Mouse (Mus musculus) embryonic fibroblast, embryonic 13.5 days (primary cell): Measurements from ENCODE around the gene Ncapd3. TPM values are rescaled to one million over a fixed set of nuclear protein-coding genes. Genes with fewer than 3 reads are reported as not detected.

Experiments
- H3K27ac ChIP-seq: 2 replicates; pipeline ENCODE4 v1.5.1; 2012; ENCODE audit warnings: low read length, control low read depth, inconsistent platforms; ENCODE audit not compliant: insufficient read depth
- H3K4me1 ChIP-seq: 2 replicates; pipeline ENCODE4 v1.6.1; 2011; ENCODE audit warnings: low read length; ENCODE audit not compliant: control insufficient read depth, insufficient read depth
- H3K4me3 ChIP-seq: 2 replicates; pipeline ENCODE4 v1.5.1; 2011; ENCODE audit warnings: mild to moderate bottlenecking, control low read depth, low read length; ENCODE audit not compliant: insufficient read depth
- CTCF ChIP-seq: IDR thresholded peaks from 2 replicates; pipeline ENCODE4 v1.5.1; 2011; ENCODE audit warnings: mild to moderate bottlenecking, control low read depth, low read length, moderate library complexity, borderline replicate concordance; ENCODE audit not compliant: insufficient read depth
- POLR2A ChIP-seq: IDR thresholded peaks from 2 replicates; pipeline ENCODE4 v1.6.1; 2011; ENCODE audit warnings: low read depth, mild to moderate bottlenecking, control low read depth, low read length, moderate library complexity
- polyA plus RNA-seq: library from polyadenylated mRNA; stranded (reverse); fragments of >200 nt; gene quantifications from 2 replicates; pipeline ENCODE4 v1.2.4, GENCODE M21; 2011; ENCODE audit warnings: low read depth; ENCODE audit not compliant: missing spikeins, insufficient read length

Gene Ncapd3
- polyA plus RNA-seq, 1 experiment = 18.2 TPM

GRCm38 (mm10) chr9:27090801-27091775, 61.1 kb downstream of the Ncapd3 start:
- Histone ChIP-seq H3K4me3 (no peak overlapping the region), H3K4me1 (no peaks in the 10 kb centered on the region), H3K27ac (no peak overlapping the region)
- TF ChIP-seq CTCF (no peak), POLR2A (no peak)

DNA sequence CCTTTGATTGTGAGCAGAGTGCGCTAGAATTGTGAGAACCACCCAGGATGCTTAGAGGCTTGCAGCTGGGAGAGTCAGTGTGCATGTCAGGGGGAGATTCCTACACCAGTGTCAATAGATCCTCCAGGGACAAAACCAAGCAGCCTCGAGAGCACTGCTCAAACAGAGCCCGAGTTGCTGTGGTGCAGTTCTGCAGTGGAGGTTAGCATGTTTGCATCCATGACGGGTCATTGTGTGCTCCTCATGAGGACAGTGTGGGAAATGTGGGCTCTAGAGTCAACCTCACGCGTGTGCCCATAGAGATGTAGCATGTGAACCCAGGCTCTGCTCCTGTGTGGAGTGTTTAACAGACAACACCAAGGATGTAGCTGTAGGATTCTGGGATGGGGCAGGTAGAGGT, 62.9 kb downstream of the Ncapd3 start:
- Histone ChIP-seq H3K4me3 (no peak overlapping the region), H3K4me1 (no peaks in the 10 kb centered on the region), H3K27ac (no peak overlapping the region)
- TF ChIP-seq CTCF = no peak
- TF ChIP-seq POLR2A = no peak

DNA sequence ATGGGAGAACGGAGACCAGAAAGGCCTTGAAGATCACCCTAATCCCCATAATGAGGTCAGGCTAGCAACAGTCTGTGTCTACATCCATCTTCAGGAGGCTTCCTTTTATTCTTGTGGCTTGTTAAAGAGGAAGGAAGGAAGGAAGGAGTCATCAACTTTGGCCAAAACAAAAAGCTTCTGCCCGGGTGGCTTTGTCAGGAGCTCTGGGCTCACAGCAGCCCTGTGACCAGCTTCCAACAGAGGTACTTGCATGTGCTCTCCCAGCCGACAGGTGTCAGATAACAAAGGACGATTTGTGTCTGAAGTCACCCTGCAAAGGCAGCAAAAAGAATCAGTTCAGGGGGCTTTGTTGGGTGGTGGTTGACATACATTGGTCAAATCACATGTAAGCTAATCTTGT, 68.1 kb downstream of the Ncapd3 start:
- TF ChIP-seq CTCF = no peak
- no peak for TF ChIP-seq POLR2A
- Histone ChIP-seq H3K27ac (no peak overlapping the region), H3K4me1 (no peaks in the 10 kb centered on the region), H3K4me3 (no peak overlapping the region)

DNA sequence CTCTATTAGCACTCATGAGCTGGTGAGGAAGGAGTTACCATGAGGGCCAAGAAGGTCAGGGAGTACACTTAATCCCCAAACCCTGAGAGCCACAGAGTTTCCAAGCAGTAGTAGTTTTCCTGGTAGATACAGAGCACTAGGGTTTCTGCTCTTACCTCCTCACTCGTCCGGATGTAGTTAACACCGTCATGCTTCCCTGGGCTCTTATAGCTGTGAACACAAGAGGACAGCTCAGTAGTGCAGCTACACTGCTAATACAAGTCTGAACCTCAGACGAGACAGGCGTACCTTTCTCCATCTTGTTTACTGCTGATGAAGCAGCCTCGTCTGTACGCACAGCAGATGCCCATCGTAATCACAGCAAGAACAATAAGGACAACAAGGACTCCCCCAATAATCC, 68.6 kb downstream of the Ncapd3 start:
- TF ChIP-seq CTCF = no peak
- no peak for TF ChIP-seq POLR2A
- no peak overlapping the region for H3K4me3 ChIP-seq

GRCm38 (mm10) chr9:27099474-27099873, 69.5 kb downstream of the Ncapd3 start:
- no peaks in the 10 kb centered on the region for H3K4me1 ChIP-seq
- H3K27ac ChIP-seq = no peak overlapping the region
- TF ChIP-seq CTCF (no peak), POLR2A (no peak)
- H3K4me3 ChIP-seq = no peak overlapping the region

More for the DNA sequence above, 68.6 kb downstream of the Ncapd3 start:
- Histone ChIP-seq H3K4me1 (no peaks in the 10 kb centered on the region), H3K27ac (no peak overlapping the region)

GRCm38 (mm10) chr9:27101466-27101865, 71.5 kb downstream of the Ncapd3 start:
- TF ChIP-seq POLR2A (no peak), CTCF (no peak)
- no peak overlapping the region for H3K4me3 ChIP-seq
- no peaks in the 10 kb centered on the region for H3K4me1 ChIP-seq
- no peak overlapping the region for H3K27ac ChIP-seq

DNA sequence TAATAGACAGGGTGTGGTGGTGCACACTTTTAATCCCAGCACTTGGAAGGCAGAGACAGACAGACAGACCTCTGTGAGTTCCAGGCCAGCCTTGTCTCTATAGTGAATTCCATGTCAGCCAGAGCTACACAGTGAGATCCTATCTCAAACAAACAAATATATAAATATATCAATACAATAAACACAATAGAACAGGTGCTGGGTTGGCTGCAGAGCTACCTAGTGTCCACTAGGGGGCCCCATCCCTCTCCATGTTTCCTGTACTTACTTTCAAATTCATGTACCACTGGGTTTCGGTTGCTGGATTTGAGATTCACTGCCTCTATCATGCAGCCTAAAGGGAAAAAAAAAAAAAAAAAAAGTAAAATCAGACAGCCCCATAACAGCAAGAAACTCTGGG, 76.1 kb downstream of the Ncapd3 start:
- TF ChIP-seq POLR2A (no peak), CTCF (0 out of 2 replicates have a peak, but pooled peaks have one; percentile 16)
- Histone ChIP-seq H3K4me3 (no peak overlapping the region), H3K27ac (no peak overlapping the region), H3K4me1 (peaks cover 2% of the 10 kb centered on the region; the same call in 1 of the 2 replicates)

GRCm38 (mm10) chr9:27108451-27108850, 78.5 kb downstream of the Ncapd3 start:
- no peak overlapping the region for H3K27ac ChIP-seq
- peaks cover 2% of the 10 kb centered on the region; the same call in 1 of the 2 replicates for H3K4me1 ChIP-seq
- no peak overlapping the region for H3K4me3 ChIP-seq
- TF ChIP-seq CTCF (no peak), POLR2A (no peak)

GRCm38 (mm10) chr9:27109533-27110514, 79.8 kb downstream of the Ncapd3 start:
- peaks cover 2% of the 10 kb centered on the region; the same call in 1 of the 2 replicates for H3K4me1 ChIP-seq

More at GRCm38 (mm10) chr9:27109533-27110514, 79.8 kb downstream of the Ncapd3 start:
- no peak for TF ChIP-seq POLR2A
- no peak for TF ChIP-seq CTCF
- Histone ChIP-seq H3K27ac (no peak overlapping the region), H3K4me3 (no peak overlapping the region)
